Mouse (Mus musculus) myocyte (in vitro differentiated cells): ENCODE data around the gene Olfr698. TPM values are rescaled to one million over a fixed set of nuclear protein-coding genes. Genes with fewer than 3 reads are reported as not detected.
"Not testable (repeated sequence)": the region's sequence is repeated elsewhere in the genome, so short reads cannot be mapped to it uniquely, and the experiment has no call there.

Experiments
- H3K27me3 ChIP-seq: one replicate; pipeline ENCODE4 v1.6.1; 2011; ENCODE audit not compliant: control insufficient read depth, insufficient read depth, insufficient read length
- H3K36me3 ChIP-seq: one replicate; pipeline ENCODE4 v1.6.1; 2011; ENCODE audit not compliant: control insufficient read depth, insufficient read depth
- H3K4me2 ChIP-seq: one replicate; pipeline ENCODE4 v1.6.1; 2011; ENCODE audit warnings: low read depth, control low read depth
- H3K4me3 ChIP-seq: one replicate; pipeline ENCODE4 v1.5.1; 2011; ENCODE audit warnings: mild to moderate bottlenecking, control low read depth, moderate library complexity
- H3K79me2 ChIP-seq: one replicate; pipeline ENCODE4 v1.6.1; 2011; ENCODE audit not compliant: control insufficient read depth, insufficient read depth
- H3ac ChIP-seq: one replicate; pipeline ENCODE4 v1.6.1; 2011; ENCODE audit not compliant: control insufficient read depth, insufficient read length
- CEBPB ChIP-seq: IDR thresholded peaks from 2 replicates; pipeline ENCODE4 v1.6.1; 2011; ENCODE audit warnings: mild to moderate bottlenecking, moderate library complexity; ENCODE audit not compliant: poor library complexity, insufficient read depth, severe bottlenecking
- E2F4 ChIP-seq: IDR thresholded peaks from one replicate; pipeline ENCODE4 v1.6.1; 2011; ENCODE audit warnings: mild to moderate bottlenecking, control low read depth, moderate library complexity; ENCODE audit not compliant: insufficient read depth
- MAX ChIP-seq: IDR thresholded peaks from one replicate; pipeline ENCODE4 v1.6.1; 2011; ENCODE audit warnings: low read depth, mild to moderate bottlenecking, control low read depth
- MYOD1 ChIP-seq, 3 experiments: IDR thresholded peaks; one replicate each; pipeline ENCODE4 v1.6.1; 2011; ENCODE audit warnings: control low read depth in 2 of 3, low read depth in 2 of 3, mild to moderate bottlenecking in 2 of 3, moderate library complexity in 1 of 3; ENCODE audit not compliant: insufficient read length in 2 of 3, control insufficient read depth in 1 of 3
- MYOG ChIP-seq, 3 experiments: IDR thresholded peaks; one replicate each; pipeline ENCODE4 v1.6.1; 2011; ENCODE audit warnings: control low read depth in 2 of 3, low read depth in 2 of 3, mild to moderate bottlenecking in 2 of 3; ENCODE audit not compliant: insufficient read length in 2 of 3, control insufficient read depth in 1 of 3, insufficient read depth in 1 of 3
- POLR2A ChIP-seq: IDR thresholded peaks from one replicate; pipeline ENCODE4 v1.6.1; 2011; ENCODE audit warnings: low read depth, mild to moderate bottlenecking, control low read depth, moderate library complexity; ENCODE audit not compliant: insufficient read length
- POLR2AphosphoS2 ChIP-seq: IDR thresholded peaks from one replicate; pipeline ENCODE4 v1.6.1; 2011; ENCODE audit warnings: low read depth, control low read depth; ENCODE audit not compliant: insufficient read length
- REST ChIP-seq: IDR thresholded peaks from one replicate; pipeline ENCODE4 v1.6.1; 2011; ENCODE audit warnings: mild to moderate bottlenecking, control low read depth, moderate library complexity; ENCODE audit not compliant: insufficient read depth, insufficient read length
- SRF ChIP-seq: IDR thresholded peaks from one replicate; pipeline ENCODE4 v1.6.1; 2011; ENCODE audit warnings: low read depth; ENCODE audit not compliant: control insufficient read depth, insufficient read length
- TCF12 ChIP-seq: IDR thresholded peaks from one replicate; pipeline ENCODE4 v1.6.1; 2011; ENCODE audit warnings: mild to moderate bottlenecking, control low read depth; ENCODE audit not compliant: poor library complexity, insufficient read depth, severe bottlenecking
- TCF3 ChIP-seq: IDR thresholded peaks from one replicate; pipeline ENCODE4 v1.6.1; 2011; ENCODE audit warnings: low read depth, control low read depth; ENCODE audit not compliant: insufficient read length
- USF1 ChIP-seq: IDR thresholded peaks from one replicate; pipeline ENCODE4 v1.6.1; 2011; ENCODE audit warnings: low read depth, mild to moderate bottlenecking, control low read depth, moderate library complexity
- polyA plus RNA-seq: library from polyadenylated mRNA; unstranded; fragments of >200 nt; fragmentation: generic; extraction: Trizol; gene quantifications from one replicate; pipeline ENCODE4 v1.2.1, GENCODE M21; 2012; ENCODE audit warnings: missing spikeins

The Olfr698 gene
- polyA plus RNA-seq, 1 experiment: not detected

GRCm38 (mm10) chr7:106745811-106746210 is 9.4 kb downstream of the Olfr698 start:
- TF ChIP-seq TCF3 (no peak), E2F4 (no peak), REST (no peak)
- Histone ChIP-seq H3K36me3 (no peaks in the 10 kb centered on the region), H3K27me3 (no peaks in the 10 kb centered on the region), H3K4me3 (no peak overlapping the region), H3K79me2 (no peaks in the 10 kb centered on the region), H3ac (no peak overlapping the region), H3K4me2 (no peak overlapping the region)

- no peak within 1 kb of the TSS for H3K4me3 ChIP-seq
- TF ChIP-seq MAX (no peak), SRF (no peak), TCF12 (no peak), E2F4 (no peak), MYOG (IDR thresholded peaks at IDR 0.05; ENCODE audit: control insufficient read depth in 1 of 3, insufficient read depth in 1 of 3, insufficient read length in 2 of 3, low read depth in 2 of 3) (no peak)
- no peaks in the 10 kb centered on the region for H3K79me2 ChIP-seq
- no peak within 1 kb of the TSS for H3K4me2 ChIP-seq
- H3K27me3 ChIP-seq: no peaks in the 10 kb centered on the region
- H3ac ChIP-seq: no peak within 1 kb of the TSS
- no peaks in the 10 kb centered on the region for H3K36me3 ChIP-seq
These were observed 12.9 kb downstream of the Olfr698 start, which contains the start of gene Olfr697 for GRCm38 (mm10) chr7:106742343-106742742. TSS of gene Olfr697 (minus strand) at chr7:106742443.

- Histone ChIP-seq H3K4me3 (no peak overlapping the region), H3ac (no peak overlapping the region), H3K36me3 (no peaks in the 10 kb centered on the region), H3K27me3 (no peaks in the 10 kb centered on the region), H3K4me2 (no peak overlapping the region), H3K79me2 (no peaks in the 10 kb centered on the region)
- TF ChIP-seq REST: no peak
These were observed 18.2 kb downstream of the Olfr698 start for GRCm38 (mm10) chr7:106737028-106737427.

GRCm38 (mm10) chr7:106733717-106734116 is 21.5 kb downstream of the Olfr698 start:
- Histone ChIP-seq H3ac (no peak overlapping the region), H3K27me3 (no peaks in the 10 kb centered on the region), H3K4me3 (no peak overlapping the region), H3K4me2 (no peak overlapping the region), H3K79me2 (no peaks in the 10 kb centered on the region), H3K36me3 (no peaks in the 10 kb centered on the region)
- TF ChIP-seq MAX (no peak), POLR2A (no peak), E2F4 (no peak), REST (no peak), CEBPB (no peak), MYOG (IDR thresholded peaks at IDR 0.05; ENCODE audit: control insufficient read depth in 1 of 3, insufficient read depth in 1 of 3, insufficient read length in 2 of 3, low read depth in 2 of 3) (no peak), POLR2AphosphoS2 (no peak), SRF (no peak), USF1 (no peak), MYOD1 (IDR thresholded peaks at IDR 0.05; ENCODE audit: control insufficient read depth in 1 of 3, insufficient read length in 2 of 3, low read depth in 2 of 3) (no peak)

- not testable (repeated sequence) for H3K4me3 ChIP-seq, H3K36me3 ChIP-seq, H3K27me3 ChIP-seq, H3K79me2 ChIP-seq, H3K4me2 ChIP-seq, H3ac ChIP-seq
These were observed 29.5 kb downstream of the Olfr698 start for GRCm38 (mm10) chr7:106725654-106726053.

GRCm38 (mm10) chr7:106716296-106716695 is 38.9 kb downstream of the Olfr698 start, which contains the start of gene Olfr695:
TSS of gene Olfr695 (minus strand) at chr7:106716396.
- H3K36me3 ChIP-seq: no peaks in the 10 kb centered on the region
- no peak within 1 kb of the TSS for H3K4me3 ChIP-seq
- H3K27me3 ChIP-seq: no peaks in the 10 kb centered on the region
- no peaks in the 10 kb centered on the region for H3K79me2 ChIP-seq
- H3K4me2 ChIP-seq: no peak within 1 kb of the TSS
- TF ChIP-seq REST (no peak), TCF12 (no peak), POLR2AphosphoS2 (no peak), USF1 (no peak), CEBPB (no peak), MYOG (IDR thresholded peaks at IDR 0.05; ENCODE audit: control insufficient read depth in 1 of 3, insufficient read depth in 1 of 3, insufficient read length in 2 of 3, low read depth in 2 of 3) (no peak), MYOD1 (IDR thresholded peaks at IDR 0.05; ENCODE audit: control insufficient read depth in 1 of 3, insufficient read length in 2 of 3, low read depth in 2 of 3) (no peak), POLR2A (no peak), TCF3 (no peak), MAX (no peak), SRF (no peak), E2F4 (no peak)
- no peak within 1 kb of the TSS for H3ac ChIP-seq
